Mouse (Mus musculus) cerebellum, adult 11-12 months (tissue): ENCODE results near the gene Itgb5.
A peak's percentile ranks its signal among the peaks of the same experiment; 100 is the strongest.

Experiments
- DNase-seq: peaks from one replicate; pipeline ENCODE4 v3.0.0; 2022

Itgb5 gene

DNA sequence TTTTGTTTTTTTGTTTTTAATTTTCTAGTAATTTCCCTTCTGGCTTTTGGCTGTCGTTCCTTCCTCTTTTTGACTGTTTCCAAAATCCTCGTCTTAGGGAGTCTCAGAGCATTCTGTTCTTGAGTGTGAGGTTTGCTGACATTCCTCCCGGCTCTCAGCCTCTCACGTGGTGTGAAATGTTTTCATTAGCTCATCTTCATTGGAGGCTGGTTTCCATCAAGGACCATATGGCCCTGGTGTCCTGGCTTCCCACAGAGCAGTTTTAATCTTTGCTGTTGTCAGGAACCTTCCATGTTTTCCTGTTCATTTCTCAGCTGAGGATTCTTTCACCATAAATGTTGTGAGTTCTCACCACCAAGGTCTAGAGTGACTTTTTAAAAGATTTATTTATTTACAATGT, 50.1 kb downstream of the Itgb5 start:
- peak; percentile 77 for DNase-seq

DNA sequence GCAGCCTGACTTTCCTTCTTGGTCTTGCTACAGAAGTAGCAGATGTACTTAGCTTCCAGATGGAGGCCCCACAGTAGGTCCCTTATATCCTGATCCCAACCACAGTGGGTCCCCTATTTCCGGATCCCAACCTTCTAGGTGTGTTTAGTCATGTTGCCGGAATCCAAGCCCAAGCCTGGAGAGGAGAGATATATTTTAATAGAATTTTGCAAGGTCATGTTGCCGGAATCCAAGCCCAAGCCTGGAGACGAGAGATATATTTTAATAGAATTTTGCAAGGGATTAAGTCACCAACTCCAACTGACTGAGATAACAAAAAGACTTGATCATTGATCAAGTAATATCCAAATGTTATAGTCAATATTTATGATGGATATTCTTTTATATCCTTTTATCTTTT, 51.3 kb downstream of the Itgb5 start:
- no peak for DNase-seq

DNA sequence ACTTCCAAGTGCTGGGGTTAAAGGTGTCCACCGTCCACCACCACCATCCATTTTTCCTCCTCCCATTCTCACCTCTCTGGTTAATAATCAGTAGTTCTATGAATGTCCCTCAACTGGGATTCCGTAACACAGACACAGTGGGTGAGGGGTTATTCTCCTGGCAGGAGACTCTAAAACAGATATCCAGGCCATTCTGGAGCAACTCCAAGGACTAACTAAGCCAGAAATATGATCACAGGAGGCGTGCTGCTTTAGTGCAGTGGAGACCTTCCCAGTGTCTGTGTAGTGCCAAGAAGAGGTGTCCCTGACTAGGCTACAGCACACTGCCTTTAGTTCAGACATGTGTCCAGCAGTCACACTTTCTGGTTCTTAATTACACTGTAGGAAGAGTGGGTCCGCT, 53.1 kb downstream of the Itgb5 start:
- peak; percentile 63 for DNase-seq

DNA sequence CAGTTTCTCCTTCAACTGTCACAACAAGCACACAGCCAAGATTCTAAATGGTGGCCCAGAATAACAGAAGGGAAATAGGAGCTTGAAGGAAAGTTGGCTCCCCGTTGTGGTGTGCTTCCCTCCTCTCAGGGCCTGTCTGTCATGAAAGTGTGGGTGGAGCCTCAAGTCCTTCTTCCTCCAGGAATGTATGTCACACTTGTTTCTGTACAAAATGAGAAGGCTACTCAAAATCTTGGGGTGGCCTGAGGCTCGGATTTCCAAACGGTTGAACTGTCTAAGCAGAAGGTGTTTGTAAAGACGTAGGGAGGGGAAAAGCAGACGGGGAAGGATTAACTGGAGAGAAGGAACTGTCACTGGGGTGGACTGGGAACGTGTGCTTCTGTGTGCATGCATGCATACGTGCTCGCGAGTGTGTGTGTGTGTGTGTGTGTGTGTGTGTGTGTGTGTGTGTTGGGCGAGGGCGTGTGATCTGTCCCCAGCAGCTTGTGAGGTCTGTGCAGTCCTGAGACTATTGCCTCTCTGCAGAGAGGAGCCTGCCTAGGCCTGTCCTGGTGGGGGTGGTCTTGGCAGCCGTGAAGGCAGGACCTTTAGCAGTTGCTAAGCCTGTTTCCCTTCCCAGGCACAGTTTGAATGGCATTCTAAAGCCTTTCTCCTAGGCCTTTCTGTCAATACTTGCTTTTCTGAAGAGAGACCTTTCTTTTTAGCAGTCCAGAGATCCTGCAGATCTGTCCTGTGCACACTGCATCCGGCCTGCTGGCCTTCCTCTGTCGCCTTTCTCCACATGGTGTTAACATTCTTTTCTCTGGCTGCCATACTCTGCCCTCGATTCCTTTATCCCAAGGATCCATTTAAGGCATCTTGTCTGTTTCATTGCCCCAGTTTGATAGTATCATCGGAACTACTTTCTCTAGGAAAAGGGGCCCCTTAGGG, 53.8 kb downstream of the Itgb5 start:
- DNase-seq = no peak

GRCm38 (mm10) chr16:33884201-33884600, 54.7 kb downstream of the Itgb5 start:
- DNase-seq = no peak

GRCm38 (mm10) chr16:33885021-33885471, 55.6 kb downstream of the Itgb5 start:
- DNase-seq = no peak

DNA sequence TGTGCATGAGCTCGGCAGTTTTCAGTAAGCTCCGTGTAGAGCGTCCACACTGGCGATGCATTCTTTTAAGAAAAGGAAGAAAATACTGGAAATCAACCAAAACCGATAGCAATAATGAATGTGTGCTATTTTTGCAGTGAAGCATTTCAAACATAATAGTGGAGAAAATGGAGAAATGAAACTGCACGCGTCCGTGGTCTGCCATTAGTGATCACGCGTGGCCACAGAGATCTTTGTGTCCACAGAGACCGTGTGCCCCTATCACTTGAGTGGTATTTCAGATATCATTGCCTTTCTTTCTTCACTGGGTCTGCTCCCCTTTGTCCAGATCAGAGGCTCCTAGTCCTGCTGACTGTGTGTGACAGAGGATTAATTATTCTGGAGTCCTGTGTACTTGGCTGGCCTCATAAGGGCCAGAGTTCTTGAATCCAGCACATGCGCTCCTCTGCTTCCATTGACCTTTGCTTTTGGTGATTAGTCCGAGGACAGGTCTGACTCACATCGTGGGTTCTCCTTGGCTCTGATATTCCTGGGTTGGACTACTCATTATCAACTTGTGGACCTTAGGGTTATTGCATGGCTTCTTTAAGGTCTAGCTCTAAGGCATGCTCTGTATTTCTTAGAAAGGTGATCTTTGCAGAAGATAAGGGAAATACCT, 56.3 kb downstream of the Itgb5 start:
- DNase-seq = no peak

GRCm38 (mm10) chr16:33886665-33887064, 57.2 kb downstream of the Itgb5 start:
- DNase-seq = no peak

DNA sequence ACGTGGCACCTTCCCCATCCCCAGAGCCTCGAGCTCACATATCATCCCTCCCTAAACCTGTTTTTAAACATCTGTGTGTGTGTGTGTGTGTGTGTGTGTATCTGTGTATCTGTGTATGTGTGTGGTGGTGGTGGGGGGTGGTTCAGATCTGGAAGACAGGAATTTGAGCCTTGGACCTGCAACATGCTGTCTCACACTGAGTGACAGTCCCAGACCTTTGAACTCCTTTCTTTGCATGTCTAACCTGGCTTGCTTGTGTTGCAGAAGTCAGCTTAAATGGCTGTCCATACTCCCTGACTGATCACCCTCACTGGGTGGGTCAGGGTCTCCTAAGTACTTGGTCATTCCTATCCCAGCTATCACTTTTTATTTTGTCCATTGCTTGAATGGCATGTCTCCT, 58.5 kb downstream of the Itgb5 start:
- no peak for DNase-seq

GRCm38 (mm10) chr16:33889000-33889607, 59.6 kb downstream of the Itgb5 start:
- DNase-seq = no peak

DNA sequence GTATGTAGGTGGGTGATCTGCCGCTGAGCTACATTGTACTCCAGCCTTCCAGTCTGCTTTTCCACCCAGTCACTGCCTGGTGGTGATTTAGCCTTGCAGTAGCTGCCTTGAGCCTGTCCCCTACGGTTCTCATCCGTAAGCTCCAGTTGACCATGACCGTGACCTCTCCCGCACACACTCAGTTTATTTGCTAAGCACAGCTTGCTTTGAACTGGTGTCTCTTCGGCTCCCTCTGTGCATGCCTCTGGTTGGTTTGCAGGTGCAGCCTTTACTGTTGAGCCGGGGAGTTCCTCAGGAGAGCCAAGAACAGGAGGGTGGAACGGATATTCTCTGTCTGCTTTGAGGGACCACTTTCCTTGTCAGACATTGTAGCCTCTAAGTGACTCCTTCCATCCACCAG, 61.6 kb downstream of the Itgb5 start:
- DNase-seq = no peak

DNA sequence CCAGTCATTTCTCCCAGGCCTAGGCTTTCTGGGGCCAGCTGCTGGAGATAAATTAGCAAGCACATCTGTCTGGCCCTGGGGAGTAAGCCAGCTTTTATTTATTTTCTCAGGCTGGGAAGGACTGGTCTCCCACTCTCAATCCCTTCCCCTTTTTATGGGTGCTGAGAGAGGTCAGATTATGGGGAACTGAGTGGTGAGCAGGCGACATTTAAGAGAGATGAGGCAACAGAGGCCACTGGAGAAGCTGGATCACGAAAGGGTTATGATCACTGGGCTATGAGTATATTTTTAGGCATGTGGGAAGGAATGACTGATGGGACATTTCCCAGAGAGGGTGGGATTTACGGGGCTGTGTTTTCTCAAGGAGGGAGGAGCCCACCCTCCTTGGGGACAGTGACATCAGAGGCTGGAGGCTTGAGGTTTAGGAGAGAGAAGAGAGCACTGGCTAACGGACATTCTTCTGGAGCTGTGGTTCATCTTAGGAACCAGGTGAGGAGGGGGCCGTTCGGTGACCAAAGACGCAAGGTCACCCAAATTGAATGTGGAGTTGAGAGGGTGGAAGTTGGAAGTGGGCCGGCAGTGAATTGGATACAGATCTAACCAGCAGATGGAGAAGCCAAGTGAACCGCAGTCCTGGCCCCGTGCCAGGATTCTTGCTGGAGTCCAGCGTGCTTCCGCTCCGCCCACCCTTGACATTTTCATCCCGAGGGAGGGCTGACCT, 62.3 kb downstream of the Itgb5 start:
- peak; percentile 74 for DNase-seq

- DNase-seq = no peak
Observed at GRCm38 (mm10) chr16:33892539-33892938, 63.1 kb downstream of the Itgb5 start.

GRCm38 (mm10) chr16:33893796-33894195, 64.3 kb downstream of the Itgb5 start:
- no peak for DNase-seq

DNA sequence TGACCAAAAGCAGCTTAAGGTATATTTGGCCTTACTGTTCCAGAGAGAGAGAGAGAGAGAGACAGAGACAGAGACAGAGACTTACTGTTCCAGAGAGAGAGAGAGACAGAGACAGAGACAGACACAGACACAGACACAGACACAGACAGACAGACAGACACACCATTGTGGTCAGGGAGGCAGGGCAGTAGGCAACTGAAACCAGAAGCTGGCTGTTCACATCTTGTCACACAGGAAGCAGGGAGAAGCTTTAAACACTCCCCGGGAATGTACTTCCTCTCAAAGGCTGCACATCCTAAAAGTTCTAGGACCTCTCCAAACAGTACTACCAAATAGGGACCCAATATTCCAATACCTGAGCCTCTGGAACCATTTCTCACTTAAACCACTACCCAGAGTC, 65.0 kb downstream of the Itgb5 start:
- DNase-seq = no peak

GRCm38 (mm10) chr16:33895690-33896089, 66.2 kb downstream of the Itgb5 start:
- DNase-seq = no peak

DNA sequence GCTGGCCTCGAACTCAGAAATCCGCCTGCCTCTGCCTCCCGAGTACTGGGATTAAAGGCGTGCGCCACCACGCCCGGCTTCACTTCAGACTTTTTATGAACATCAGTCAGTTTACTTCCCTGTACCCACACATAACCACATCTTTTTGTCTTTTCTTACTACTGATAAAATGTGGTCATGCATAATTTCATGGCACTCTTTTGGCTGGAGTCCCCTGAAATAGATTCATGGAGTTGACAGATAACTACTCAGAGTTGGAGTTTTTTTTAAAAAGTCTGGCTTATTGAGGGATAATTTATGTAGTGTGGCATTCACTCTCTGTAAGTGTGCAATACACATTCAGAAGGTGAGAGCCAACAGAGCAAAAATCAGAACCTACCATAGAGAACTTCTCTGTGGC, 67.3 kb downstream of the Itgb5 start:
- DNase-seq = no peak

GRCm38 (mm10) chr16:33903664-33904441, 74.4 kb downstream of the Itgb5 start:
- DNase-seq = no peak

DNA sequence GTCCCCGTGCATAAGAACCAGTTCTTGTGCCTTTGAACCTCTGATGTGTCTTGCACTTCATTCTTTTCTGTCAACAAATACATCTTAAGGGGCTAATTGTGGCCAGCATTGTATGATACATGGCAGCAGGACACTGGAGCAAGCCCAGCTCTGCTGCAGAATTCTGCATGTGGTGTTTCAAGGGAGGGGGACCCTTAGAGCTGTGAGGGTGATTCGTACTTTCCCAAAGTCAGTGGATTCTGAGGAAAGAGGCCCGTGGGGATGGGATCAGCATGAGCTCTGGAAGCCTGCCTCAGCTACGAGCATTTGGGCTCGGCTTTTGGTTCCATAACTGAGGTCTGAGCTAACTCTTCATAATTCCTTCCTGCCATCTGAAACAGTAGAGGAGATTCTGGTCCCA, 75.1 kb downstream of the Itgb5 start:
- DNase-seq = no peak

GRCm38 (mm10) chr16:33908239-33908638, 78.8 kb downstream of the Itgb5 start:
- DNase-seq = no peak

DNA sequence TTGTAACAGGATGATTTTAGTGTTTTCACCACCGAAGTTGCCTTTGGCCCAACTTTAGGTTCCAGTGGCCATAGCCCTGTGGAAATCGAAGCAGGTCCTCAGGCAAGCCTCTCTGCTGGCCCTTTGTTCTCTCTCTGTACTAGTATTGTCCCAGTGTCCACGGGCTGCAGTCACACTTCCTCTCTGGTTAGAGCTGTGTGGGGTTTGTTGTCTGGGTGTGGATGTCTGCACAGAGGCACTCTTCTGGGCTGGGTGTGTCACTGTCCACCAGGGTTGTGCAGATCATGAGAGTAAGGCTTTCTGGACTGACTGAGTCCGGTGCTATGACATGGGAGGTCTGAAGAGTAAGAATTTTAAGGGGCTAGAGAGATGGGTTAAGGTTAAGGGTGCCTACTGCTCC, 85.5 kb downstream of the Itgb5 start:
- no peak for DNase-seq
